Mouse (Mus musculus) lung, adult 2 months (tissue): ENCODE results near the gene Esrrg.

Source experiments
- CTCF ChIP-seq: fragments of 200-500 bp; IDR thresholded peaks from 2 replicates; pipeline ENCODE4 v1.5.1; 2011; ENCODE audit warnings: mild to moderate bottlenecking, low read length, control low read depth; ENCODE audit not compliant: insufficient read depth
- POLR2A ChIP-seq: fragments of 200-500 bp; IDR thresholded peaks from 2 replicates; pipeline ENCODE4 v1.6.1; 2011; ENCODE audit warnings: low read depth, mild to moderate bottlenecking, control low read depth, low read length, borderline replicate concordance; ENCODE audit errors: extremely low read depth

- no peak for TF ChIP-seq CTCF
- TF ChIP-seq POLR2A, result no peak
These were observed 63.9 kb downstream of the Esrrg start for GRCm38 (mm10) chr1:187672446-187672845.
